Mouse (Mus musculus) heart, postnatal 25 days (tissue): ENCODE data around the gene Gm20929. TPM values are rescaled to one million over a fixed set of nuclear protein-coding genes. Genes with fewer than 3 reads are reported as not detected.
"Not testable (repeated sequence)": the region's sequence is repeated elsewhere in the genome, so short reads cannot be mapped to it uniquely, and the experiment has no call there.

Source experiments
- DNase-seq: peaks from one replicate; pipeline ENCODE4 v3.0.0; 2022; ENCODE audit warnings: low spot score
- intact Hi-C: fragments of 180-260 bp; cut with DNase I; formaldehyde crosslinking; loops from one replicate; pipeline ENCODE4 v1.15.1; 2025
- total RNA-seq, 2 experiments: library from RNA; stranded (reverse); gene quantifications; 2 replicates each; pipeline ENCODE4 v1.2.3; 2021

Gene Gm20929
- not detected for total RNA-seq

DNA sequence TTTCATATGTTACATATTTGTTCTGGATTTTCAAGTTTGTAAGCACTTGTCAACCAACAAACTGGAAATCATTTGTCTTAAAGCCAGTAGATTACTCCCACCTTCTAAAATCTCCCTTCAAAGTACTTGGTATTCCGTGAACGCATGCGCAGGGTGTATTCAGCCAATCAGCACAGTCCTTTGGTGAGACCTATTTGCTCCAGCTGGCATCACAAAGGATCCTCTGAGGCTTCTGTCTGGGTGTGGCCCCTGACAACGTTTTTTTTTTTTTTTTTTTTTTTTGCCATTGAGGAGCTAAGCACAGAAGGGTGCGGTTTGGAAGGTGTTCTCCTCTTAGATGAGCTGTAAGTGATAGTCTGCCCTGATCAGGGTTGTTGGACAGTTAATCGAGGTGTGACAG is at the start of gene Gm20929:
Gene Gm20929 (plus strand): TSS at position 301 of the 400 bp plus-strand sequence.
- intact Hi-C loops, DNase-seq: not testable (repeated sequence)
